Mouse (Mus musculus) embryo, embryonic 9.5 days (tissue): ENCODE measurements around the gene Gm10645.

Source experiments
- DNase-seq: peaks from one replicate; pipeline ENCODE4 v3.0.0-alpha.2; 2017; ENCODE audit errors: extremely low spot score

Gene Gm10645

GRCm38 (mm10) chr8:83165931-83166867 lies at the start of gene Gm10645:
Gene Gm10645, minus strand, starts transcription at chr8:83166170.
- DNase-seq: peak; percentile 67

DNA sequence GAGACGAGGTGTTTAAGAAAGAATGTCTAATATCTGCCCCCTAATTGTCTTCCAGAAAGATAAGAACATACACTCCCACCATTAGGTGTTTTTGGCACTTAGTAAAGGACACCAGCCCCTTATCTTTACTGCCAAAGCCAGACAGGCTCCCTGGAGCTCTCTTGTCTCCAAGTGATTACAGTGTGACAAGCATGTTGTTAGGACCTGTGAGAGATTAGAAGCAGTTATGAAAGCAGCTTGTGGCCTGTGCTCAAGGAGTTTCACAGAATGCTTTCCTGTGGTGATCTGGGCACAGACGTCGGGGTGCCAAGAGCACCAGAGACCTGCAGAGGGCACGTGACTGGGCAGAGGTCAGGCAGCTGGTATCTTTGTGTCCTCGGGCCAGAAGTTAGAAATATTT lies 49.1 kb upstream of the Gm10645 start:
- DNase-seq: no peak

- DNase-seq: no peak
Measured at GRCm38 (mm10) chr8:83210676-83211075, 44.7 kb upstream of the Gm10645 start.

DNA sequence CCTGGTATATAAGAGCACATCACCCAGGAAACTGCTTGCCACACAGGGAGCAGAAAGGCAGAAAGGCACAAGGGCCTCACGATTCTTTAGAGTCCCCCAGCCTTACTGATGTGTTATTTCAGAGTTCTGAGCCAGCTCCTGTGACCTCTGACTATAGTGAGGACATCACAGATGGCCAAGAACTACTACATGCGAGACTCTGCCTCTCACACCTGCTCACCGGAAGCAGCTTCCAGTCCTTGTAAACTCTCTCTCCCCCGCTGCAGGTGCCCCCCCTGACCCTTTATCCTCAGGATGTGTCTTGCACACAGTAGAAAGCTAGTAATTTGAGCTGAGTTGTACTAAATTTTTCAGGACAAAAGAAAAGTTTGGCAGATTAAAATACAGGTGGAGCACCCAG lies 43.6 kb upstream of the Gm10645 start:
- no peak for DNase-seq

GRCm38 (mm10) chr8:83205907-83206306 lies 39.9 kb upstream of the Gm10645 start:
- no peak for DNase-seq

DNA sequence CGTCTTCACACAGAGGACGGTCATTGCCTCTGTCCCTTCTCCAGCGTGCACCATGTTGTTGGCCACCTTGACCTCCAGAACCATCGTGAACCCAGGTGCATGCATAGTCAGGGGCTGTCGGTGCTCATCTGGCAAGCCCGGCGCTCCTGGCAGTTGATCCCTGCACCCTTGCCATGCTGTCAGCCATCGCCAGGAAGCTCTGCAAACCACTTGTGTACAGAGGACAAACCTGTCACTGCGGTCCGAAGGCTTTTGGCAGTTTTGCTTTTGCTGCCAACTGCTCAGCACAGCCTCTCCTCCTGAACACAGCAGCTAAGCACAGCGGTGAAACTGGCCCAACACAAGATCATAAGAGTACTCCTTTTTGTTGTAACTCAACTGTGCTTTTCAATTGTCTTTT lies 37.0 kb upstream of the Gm10645 start:
- no peak for DNase-seq

DNA sequence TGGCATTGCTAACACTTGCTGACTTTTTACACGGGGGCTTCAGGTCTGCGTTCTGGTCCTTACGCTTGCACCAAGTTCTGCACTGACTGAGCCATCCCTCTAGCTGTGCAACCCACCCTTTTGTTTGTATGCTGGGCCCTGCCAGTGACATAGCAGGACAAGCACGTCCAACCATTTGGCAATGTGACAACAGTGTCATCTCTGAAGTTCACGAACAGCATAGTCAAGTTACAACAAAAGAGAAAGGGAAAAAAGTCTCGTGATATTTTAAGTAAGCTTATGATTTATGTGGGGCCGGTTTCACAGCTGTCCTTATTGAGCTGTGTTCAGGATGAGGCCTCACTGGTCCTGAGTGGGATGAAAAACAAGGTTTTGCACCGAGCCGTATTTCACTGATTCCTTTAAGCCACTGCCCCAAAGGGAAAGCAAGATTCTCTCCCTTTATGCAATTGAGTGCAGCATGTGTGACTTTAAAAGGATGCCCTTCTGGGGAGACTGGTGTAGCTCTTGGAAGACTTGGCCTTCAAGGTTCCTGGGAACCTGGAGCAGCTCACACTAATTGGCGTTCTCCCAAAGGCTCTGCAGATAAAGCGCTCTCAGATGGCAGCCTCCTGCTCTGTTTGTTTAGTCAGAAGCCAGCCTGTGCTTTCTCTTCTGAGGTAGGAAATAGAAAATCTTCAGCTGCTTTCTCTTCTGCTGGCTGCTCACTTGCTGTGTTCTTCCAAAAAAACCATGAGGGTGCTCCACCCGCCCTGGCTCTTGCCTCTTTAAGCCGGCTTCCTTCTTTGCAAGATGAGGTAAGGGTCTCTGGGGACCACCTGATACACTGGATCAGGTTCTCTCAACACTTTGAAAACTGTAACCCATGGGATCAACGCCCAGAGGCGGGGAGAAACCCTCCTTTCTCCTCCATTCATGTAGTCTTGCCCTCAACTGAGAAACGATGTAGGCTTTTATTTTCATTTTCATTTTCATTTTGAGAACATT lies 34.5 kb upstream of the Gm10645 start:
- no peak for DNase-seq

GRCm38 (mm10) chr8:83199715-83200114 lies 33.7 kb upstream of the Gm10645 start:
- no peak for DNase-seq

DNA sequence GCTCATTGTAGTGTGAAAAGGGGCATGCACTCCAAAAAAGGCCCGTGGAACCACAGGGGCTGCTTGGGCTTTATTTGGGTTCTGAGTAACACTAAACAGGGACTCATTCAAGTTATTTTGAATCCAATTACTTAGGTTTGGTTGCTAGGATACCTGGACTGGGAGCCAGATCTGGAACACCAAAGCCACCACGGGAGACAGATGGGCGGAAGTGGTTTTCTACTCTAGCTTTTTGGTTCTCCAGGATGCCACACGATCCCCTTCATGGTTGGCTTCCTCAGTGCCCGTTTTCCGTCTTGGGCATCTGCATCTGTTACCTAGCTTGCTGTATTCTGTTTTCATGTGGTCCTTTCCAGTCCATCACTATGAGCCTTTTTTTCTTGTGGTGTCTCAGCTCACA lies 30.1 kb upstream of the Gm10645 start:
- no peak for DNase-seq

GRCm38 (mm10) chr8:83189538-83190095 lies 23.6 kb upstream of the Gm10645 start:
- DNase-seq: no peak

GRCm38 (mm10) chr8:83187363-83187962 lies 21.5 kb upstream of the Gm10645 start:
- no peak for DNase-seq

DNA sequence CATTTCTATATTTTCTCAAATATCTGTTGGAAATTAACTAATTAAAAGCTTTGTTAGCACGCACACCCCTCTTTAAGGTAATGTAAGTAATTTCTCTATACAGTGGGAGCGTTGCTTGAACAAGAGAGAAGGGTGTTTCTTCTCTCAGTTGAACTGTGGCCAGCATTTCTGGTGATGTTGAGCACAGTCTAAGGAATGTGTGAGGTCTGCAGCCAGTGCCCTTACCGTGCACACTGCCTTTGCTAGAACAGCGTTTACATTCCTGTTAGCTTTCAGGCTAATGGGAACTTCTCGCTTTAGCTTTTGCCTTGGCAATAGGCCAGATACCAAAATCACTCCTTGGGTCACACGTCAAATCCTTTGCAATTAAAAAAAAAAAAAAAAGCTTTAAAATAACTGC lies 20.4 kb upstream of the Gm10645 start:
- no peak for DNase-seq

GRCm38 (mm10) chr8:83182784-83183183 lies 16.8 kb upstream of the Gm10645 start:
- DNase-seq: no peak

- no peak for DNase-seq
Measured at GRCm38 (mm10) chr8:83181851-83182482, 16.0 kb upstream of the Gm10645 start.

DNA sequence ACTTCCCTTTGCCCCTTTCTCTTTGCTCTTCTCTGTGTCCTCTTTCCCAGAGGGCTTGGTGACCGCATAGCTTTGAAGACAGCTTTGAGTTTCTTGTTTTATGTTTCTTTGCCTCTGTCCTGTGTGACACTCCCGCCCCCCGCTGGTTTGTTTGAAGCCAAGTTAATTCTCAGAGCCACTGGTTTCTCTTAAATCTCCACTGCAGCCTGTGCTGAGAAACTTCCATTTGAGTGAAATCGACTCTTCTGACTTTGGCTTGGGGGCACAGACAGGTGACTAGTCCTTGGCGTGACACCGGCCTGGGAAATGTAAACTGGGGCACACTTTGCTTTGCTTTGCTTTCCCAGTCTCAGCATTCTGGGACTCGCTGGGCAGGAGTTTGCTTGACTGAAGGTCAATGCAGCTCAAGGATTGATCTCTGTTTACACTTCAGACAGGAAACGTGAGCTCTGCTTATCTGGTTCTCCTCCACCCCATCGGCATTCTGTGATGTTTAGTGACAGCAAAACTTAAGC lies 12.3 kb upstream of the Gm10645 start:
- peak; percentile 53 for DNase-seq

- no peak for DNase-seq
Measured at GRCm38 (mm10) chr8:83177317-83178195, 11.6 kb upstream of the Gm10645 start.

- no peak for DNase-seq
Measured at GRCm38 (mm10) chr8:83176785-83177184, 10.8 kb upstream of the Gm10645 start.

DNA sequence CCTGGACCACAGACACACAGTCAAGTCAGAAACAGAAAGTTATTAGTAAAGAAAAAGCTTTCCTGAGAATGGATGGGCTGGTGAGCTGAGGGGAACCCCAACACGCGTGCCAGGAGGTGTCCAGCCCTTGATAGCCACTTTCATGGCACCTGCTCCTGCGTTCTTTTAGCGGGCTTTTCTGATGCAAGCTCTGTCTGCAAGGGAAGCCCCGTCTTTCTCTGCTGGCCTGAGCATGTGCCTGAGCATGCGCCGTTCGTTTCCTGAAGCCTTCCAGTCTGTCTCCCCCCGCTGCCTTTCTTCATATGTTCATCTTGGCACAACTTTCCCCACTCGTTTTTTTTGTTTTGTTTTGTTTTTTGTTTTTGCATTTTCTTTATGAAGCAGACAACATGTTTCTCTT lies 9.7 kb upstream of the Gm10645 start:
- DNase-seq: no peak

DNA sequence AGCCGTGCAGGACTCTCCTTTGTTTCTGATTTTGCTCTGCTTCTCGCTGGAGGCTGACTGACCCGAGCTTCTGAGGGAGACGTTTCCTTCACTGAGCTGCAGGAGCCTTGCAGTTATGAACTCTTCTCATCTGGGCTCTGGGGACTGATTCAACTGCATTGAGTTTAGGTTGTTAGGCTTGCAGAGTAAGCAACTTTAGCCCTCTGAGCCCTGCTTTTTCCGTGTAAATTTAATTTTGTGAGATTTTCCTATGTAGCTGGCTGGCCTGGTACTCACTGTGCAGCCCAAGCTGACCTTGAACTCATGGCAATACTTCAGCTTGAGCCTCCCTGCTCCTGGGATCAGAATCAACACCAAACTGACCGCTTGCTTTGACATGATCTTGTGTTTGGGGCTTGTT lies 4.9 kb upstream of the Gm10645 start:
- DNase-seq: no peak

GRCm38 (mm10) chr8:83169709-83170108 lies 3.7 kb upstream of the Gm10645 start:
- DNase-seq: no peak
